Mouse (Mus musculus): Measurements from ENCODE around the gene Sgsh. TPM values are rescaled to one million over a fixed set of nuclear protein-coding genes. Genes with fewer than 3 reads are reported as not detected.
"Not testable (repeated sequence)": the region's sequence is repeated elsewhere in the genome, so short reads cannot be mapped to it uniquely, and the experiment has no call there.

Sgsh gene
- 1 to 10 TPM; 4.7 to 5.8 TPM for total RNA-seq (2021)

DNA sequence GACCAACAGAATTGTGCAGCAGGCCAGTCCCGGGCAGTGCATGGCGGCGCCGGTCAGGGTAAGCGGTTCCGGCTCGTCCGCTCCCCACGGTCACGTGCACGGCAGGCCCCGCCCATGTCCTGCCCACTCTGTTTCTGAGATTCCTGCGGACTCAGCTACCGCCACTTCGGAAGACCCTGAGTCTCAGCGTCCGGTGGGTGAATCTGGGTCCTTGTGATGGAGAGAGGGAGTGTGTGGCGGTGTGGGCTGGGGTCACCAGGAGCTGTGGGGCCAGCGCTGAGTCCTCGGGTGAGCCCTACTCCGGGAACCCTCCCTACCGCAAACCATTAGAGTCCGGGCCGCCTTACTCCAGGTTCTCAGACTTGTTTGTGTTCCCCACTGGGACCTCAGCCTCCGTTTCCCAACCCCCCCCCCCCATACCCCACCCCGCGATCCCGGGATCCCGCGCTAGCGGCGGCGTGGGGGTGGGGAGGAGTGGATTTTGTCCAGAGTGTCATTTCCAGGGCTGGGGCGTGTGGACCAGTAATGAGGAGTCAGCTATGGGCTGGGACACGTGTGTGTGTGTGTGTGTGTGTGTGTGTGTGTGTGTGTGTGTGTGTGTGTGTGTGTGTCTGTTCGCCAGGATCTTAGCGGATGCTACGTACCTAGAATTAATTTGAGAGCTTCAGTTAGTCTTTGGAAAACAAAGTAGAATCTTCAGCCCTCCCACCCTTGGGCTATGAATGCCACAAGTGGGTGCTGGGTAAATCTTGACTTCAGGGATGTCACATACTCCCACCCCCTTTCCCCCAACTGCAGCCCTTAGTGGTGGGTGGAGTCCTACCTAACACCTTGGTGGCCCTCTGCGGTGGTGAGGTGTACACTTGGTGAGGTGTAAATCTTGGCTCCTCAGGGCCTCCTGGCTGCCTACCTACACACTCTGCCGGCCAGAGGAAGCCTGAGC lies at the start of gene Sgsh, which contains the start of gene Slc26a11:
TSS of gene Sgsh (minus strand) at position 94 of the 943 bp plus-strand sequence.
TSS of gene Slc26a11 (plus strand) at position 115 of the 943 bp plus-strand sequence.
- DNase-seq, result peak; percentile 74 to 77

DNA sequence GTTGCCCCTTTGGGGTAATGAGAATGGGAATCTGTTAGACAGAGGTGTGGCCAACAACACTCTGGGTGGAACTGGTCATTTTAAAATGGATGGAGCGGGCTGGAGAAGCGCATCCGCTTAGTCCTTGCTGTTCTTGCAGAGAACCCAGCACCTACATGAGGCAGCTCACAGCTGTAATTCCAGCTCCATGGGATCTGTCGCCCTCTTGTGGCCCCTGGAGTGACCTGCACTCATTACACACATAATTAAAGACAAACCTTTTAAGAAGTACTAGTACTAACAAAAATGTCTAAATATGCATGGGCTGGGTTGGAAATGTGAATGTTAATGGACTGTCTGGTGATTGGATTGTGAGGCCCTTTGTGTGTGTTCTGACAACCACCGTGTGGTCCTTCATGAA lies 49.3 kb upstream of the Sgsh start:
- DNase-seq, result no peak

DNA sequence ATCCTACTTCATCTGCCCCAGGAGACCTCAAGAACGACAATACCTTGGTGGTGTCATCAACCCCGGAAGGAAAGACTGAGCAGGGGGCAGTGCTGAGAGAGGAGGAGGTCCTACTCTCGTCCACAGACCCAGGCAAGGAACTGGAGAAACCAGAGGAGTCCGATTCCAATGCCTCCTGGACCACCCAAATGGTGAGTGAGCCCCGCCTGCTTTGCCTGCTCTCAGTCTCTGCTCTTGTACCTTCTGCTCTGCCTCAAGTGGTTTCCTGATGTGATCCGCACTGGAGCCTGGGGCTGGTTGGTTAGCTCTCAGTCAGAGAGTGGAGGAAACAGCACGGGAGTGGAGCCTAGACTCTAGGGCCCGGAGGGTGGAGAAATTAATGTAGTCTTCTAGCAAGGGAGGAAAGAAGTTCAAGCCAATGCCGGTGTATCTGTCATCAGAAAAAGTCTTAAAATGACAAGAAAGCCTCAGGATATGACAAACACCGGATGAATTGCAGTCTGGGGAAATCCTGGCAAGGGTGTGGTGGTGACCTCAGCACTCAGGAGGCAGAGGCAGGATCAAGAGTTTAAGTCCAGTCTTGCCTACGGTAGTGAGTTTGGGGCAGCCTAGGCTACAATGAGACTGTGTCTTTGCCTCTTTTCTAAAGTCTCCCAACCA lies 47.3 kb upstream of the Sgsh start:
- DNase-seq, result no peak

DNA sequence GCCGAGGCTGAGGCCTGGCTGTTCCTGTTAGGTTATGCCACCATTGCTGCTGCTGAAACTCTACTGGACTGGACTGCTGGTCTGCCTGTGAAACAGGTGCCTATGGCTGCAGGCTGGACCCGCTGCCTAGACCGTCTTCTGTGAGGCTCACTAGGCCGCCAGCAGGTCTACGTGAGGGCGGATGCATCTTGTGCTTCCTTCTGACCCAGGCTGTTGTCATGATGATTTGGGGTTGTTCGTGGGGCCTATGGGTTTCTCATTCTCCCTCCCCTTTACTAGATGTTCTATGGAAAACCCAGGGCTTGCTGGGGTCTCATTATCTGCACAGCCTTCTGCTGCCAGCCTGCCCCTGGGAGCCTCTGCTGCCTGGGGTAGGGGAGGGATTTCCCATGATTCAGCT lies 41.1 kb upstream of the Sgsh start:
- DNase-seq, result no peak

DNA sequence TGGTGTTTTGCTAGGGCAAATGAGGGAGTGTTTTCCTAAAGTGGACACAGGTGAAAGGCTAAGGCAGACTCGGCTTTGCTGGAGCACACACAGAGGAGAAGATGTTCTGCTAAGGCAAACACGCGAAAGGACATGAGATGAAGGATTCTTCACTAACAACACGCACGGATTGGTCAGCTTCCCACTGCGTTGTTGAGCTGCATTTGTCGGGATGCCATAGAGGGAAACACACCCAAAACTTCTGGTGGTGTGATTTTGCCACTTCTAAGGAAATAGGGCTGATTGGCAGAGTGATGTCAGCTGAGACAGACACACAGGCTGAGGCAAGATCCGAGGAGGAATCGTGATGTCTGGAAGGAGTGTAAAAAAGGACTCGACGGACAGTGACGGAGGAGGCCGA lies 40.6 kb upstream of the Sgsh start:
- DNase-seq, result no peak

DNA sequence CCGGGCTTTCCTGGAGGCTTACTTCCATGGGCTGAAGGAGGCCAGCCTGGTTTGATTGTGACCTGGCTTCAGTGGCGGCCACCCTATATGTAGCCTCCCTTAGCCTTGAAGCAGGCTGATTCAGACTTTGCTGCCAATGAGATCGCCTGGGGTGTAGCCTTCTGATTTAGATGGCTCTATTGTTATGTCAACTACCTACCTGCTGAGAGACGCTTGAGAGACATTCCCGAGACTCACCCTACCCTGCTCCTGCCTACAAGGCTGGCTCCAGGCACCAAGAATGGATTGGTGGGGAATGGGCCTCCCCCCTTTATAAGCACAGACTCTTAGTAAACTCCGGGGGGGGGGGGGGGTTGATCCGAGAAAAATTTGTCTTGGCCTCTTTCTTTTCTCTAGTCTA lies 40.1 kb upstream of the Sgsh start:
- no peak for DNase-seq

DNA sequence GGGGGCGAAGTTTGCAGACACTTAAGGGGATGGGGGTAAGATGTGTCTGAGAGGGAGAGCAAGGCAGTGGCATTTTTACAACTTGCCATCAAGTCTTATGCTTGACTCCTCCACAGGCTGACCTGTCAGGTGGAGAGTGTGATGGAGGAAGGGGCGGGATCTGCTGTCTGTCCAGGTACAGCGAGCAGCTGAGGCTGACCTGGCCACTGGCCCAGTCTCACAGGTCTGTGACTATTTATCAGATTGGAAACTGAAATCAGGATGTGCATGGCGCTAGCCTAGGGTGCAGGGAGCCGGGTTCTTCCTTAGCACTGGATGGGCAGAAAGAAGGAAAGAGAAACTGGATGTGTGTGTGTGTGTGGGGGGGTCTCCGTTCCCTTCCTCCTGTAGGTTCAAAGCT lies 38.9 kb upstream of the Sgsh start:
- no peak for DNase-seq

DNA sequence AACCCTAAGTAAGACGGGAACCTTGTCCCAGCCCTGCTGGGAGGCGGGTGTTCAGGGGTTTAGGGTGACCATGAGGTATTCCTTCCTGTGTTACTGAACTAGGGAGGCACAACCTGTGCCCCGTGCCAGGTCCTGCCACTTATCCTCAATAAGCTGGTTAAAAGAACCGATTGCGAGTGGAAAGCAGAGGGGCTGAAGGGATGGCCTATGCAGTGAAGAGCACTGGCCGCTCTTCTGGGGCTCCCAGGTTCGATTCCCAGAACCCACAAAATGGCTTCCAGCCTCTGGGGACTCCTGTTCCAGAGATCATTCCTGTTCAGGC lies 38.1 kb upstream of the Sgsh start:
- DNase-seq, result no peak

DNA sequence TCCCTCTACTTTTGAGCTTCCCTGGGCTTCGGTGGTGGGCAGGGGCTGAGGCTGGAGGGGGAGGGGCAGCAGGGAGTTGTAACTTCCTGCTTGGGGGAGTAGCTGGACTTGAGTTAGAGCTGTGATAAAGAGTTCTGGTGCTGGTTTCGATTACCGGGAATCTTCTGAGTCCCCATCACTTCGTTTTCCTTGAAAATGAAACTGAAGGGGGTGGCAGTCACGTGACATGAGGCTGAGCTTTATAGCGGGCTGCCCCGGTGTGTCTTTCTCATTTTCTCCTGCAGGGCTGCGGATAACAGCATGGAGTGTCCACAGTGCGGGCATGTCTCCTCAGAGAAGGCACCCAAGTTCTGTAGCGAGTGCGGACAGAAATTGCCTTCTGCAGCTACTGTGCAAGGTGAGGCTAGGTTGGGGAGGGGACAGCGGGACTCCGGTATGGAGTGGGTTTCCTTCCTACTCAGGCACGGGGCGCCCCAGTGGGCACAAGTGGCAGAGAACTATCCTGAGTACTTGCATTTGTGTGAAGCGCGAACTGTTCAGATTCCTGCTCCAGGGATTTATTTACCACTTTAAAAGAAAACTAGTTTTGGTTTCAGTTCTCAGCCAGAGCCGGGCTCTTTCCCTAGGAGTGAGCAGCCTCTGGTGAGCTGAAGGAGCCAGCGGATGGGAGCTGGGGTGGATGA lies 37.6 kb upstream of the Sgsh start, which contains the start of gene Rnf213:
TSS of gene Rnf213 (plus strand) at position 301 of the 683 bp plus-strand sequence.
- peak; percentile 8 to 10 for DNase-seq

DNA sequence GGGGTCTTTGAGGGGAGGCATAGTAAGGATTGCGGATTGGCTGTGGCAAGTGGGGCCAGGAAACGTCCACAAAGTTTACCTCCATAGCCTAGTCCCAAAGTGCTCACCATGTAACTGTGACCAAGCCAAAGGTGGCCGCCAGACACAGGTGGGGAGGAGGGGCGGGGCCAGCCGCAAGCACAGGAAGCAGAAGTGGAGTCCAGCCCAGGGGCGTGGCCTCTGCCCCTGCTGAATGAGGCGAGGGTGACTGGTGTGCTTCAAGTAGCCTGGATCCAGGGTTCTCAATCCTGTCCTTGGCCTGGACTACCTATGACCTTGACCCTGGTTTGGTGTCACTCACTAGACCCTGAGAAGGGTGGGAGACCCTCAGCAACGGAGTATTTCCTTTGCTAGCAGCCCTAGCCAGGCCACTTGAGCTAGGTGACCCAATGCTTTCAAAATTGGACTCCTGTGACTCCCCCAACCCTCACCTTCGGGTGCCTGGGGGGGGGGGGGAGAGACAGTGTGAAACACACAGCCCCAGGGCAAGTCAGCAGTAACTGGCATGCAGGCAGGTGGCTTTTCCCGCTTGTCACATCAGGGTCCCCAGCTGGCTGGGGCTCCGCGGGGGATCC lies 36.8 kb upstream of the Sgsh start:
- DNase-seq, result no peak

DNA sequence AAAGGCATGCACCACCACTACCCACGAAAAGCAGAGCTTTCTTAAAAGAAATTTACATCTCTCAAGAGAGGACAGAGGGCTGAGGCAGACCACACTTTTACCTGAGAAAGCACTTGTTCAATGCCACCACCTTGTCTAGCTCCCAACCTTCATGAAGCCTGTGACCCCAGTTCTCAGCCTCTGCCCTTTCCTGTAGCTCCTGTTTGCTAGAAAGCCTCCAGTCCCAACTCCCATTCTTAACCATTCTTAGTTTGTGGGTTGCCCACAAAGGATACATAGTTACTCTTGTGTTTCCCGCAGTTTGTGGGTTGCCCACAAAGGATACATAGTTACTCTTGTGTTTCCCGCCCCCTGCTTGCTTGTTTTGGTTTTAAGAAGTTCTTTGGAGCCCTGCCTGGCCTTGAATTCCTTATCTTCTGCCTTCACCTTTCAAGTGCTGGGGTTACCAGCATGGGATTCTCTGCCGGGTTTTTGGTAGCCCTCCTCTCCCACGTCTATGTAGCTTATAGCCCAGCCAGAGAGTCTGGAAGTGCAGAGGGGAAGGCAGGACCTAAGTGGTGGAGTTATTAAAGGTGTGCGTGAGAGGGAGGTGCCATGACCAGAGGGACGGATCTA lies 36.2 kb upstream of the Sgsh start:
- no peak for DNase-seq

DNA sequence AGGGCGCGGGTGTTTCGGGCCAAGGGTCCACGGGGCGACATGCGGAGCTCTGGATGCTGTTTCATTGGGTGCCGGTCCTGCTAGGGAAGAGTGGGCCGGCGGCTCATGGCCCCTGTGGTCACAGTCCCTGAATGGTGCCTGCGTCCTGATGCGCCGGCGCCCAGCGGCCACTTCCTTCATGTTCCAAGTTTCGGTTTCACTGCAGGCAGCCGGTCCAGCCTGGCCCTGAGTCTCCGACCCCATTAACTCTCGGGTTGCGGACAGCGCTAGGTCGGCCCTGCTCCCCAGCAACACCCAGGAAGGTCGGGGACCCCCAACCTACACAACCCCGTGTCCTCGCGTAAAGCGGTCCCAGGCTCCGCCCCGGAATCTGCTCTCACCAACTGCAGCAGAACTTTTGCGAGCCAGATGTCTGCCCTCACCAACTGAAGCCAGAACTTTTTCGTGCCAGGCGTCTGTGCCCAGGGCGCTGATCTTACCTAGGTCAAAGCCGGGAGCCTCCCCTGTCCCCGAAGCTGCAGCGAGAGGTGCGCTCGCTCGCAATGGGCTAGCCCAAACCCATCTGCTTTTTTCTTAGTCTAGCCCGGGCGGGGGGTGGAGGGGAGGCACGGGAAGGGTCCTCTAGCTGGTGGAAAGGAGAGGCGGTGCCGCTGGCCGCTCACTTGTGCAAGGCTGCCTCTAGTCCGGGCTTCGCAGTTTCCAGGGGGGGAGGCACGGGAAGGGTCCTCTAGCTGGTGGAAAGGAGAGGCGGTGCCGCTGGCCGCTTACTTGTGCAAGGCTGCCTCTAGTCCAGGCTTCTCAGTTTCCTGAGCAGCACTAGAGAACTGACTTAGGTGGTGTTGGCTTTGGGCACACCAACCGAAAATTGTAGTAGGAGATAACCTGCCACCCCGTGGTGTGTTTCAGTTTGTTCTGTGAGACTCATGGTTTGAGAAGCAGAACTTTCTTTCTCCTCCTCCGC lies 35.2 kb upstream of the Sgsh start:
- DNase-seq, result peak; percentile 23 to 45

DNA sequence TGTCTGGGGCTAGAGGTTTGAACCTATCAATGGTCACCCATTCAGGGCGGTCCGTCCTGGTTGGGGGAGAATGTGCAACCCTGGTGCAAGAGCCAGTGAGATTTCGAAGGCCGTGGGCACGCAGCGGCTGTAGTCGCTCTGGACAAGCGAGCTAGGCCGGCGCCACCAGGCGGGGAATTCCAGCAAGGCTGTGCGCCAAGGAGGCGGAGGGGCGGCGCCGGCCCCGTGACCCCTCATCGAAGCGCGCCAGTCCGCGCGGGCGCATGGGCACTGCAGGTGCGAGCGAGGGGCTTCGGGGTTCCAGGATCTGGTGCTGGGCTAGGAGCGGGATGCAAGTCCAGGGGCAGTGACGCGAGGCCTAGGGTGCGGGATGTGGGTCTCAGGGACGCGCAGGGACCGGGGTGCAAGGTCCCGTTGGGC lies 34.5 kb upstream of the Sgsh start:
- peak; percentile 24 to 47 for DNase-seq

DNA sequence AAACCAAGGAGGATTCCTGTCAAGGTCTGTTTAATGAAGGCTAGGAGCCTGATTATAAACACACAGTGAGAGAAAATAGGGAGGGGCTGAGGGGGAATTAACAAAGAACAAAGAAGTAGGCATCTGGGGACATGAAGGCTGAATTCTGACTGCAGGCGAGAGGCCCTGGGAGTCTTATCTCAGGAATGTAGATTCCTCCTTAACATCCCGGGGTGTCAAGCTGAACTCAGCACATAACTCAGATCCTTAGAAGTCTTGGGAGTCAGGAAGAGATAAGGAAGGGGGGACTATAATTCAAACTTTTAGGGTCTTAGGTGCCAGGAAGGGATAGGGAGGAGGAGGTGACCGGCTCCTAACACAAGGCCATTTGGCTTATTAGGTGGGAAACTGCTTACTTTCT lies 31.9 kb upstream of the Sgsh start:
- DNase-seq, result not testable (repeated sequence)

DNA sequence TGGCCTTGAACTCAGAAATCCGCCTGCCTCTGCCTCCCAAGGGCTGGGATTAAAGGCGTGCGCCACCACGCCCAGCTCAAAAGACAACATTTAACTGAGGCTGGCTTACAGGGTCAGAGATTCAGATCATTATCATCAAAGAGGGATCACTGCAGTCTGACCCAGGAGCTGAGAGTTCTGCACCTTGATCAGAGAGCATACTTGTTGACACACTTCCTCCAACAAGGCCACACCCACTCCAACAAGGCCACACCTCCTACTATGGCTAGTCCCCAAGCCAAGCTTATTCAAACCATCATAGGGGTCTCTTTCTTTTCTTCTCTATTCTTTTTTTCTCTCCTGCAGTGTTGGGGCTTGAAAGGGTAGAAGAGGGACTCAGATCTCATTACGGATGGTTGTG lies 31.0 kb upstream of the Sgsh start:
- DNase-seq, result no peak

DNA sequence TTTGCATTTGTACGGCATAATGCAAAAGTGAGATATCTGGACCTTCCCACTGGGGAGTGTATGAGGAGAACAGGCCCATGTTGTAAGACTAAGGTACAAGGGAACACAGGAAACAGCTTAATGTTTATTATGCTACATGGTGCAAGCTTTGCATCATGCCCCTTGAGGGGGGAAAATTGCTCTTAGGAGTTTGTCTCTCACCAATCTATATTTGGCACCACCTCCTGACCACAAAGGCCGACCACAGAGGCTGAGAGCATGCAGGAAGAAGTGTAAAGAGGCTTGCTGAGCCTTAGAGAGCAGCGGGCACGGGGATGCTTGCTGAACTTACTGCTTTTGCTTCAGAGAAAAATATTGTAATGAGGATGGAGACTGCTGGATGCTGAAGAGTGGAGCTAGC lies 29.6 kb upstream of the Sgsh start:
- DNase-seq, result no peak

DNA sequence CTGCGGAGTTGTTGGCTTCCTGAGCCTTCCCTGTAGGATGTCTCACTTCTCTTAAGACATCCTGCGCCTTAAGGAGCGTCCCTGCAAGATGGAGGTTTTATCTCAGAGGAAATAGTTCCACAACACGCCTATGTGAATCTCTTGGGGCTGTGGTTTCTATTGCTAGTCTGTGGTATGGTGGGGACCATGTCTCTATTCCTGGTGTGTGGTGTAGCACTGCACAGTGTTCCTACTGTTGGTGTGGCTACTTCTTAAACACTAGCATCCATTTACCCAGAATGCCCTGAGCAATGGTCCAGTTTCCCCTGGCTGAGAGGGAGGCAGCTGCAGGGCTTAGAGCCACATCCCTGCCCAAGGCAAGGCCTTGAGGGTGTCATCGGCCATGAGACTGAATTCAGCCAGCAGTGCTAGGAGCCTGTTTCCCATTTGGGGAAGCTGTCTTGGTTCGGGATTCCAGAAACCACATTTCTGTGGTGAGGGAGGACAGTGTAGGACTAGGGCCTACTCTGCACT lies 27.1 kb upstream of the Sgsh start:
- DNase-seq, result no peak

DNA sequence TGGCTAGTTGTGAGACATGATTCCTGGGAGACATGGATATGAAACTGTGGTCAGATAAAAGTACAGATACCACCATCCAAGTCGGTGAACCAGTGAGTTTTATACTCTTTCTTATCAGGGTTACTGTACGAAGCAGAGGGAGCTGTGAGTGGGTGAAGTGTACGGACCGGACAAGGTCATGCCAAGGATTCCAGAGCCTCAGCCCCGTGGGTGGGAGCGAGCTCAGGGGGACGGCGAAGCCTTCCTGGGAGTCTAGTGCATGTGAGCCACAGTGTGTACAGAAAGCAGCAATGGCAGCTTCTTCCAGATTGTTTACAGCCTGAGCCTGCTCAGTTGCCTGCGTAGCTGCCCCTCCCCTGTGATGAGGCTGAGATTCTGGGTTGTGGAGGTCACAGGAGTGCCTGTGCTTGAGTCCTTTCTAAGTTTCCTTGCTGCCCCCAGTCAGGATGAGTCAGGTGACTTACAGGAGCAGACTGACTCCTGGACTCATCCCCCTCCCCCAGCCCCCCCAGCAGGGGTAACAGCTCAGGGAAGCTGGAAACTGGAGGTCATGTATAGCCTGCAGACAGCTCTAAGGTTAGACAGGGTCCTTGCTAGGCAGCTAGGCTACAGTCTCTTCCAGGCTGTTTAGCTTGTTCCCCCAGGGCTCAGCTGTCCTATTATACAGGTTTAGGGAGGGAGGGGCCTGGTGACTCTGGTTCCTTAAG lies 26.4 kb upstream of the Sgsh start:
- no peak for DNase-seq

DNA sequence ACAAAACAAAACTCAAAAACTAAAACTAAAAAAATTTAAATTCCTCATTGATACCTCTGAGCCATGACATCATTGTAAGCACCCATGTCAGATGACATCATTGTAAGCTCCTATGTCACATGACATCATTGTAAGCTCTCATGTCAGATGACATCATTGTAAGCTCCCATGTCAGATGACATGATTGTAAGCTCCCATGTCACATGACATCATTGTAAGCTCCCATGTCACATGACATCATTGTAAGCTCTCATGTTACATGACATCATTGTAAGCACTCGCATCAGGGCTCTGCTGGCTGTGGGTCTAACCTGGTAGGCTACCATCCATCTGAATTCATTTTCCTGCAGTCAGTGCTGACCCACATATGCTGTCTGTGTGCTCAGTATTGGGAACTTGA lies 23.2 kb upstream of the Sgsh start:
- DNase-seq, result no peak

DNA sequence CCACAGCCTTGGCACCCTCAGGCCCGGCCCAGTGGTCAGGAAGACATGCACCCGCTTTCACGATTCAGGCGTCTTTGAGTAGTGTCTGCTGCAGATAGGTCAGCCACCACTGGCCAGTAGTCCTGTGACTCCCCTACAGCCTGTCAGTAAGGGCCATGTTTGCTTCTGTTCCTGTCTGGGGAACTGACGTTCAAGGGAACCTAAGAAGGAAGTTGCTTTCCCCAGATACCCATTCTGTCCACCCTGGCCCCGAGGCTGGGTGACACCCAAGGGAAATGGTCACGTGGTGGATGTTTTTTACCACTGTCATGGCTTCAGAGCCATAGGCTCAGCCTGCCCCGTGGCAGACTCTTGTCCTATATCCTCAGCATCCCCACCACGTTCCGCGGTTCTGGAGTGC lies 22.0 kb upstream of the Sgsh start:
- no peak for DNase-seq
